Mouse (Mus musculus) frontal cortex, postnatal 10 days (tissue): ENCODE results near the gene Cfp.

Experiments used
- DNase-seq, 2 experiments: peaks; one replicate each; pipeline ENCODE4 v3.0.0; 2022; ENCODE audit warnings: low spot score in 2 of 2, mixed read lengths in 1 of 2

Cfp gene

GRCm38 (mm10) chrX:20931364-20931763 lies at the start of gene Cfp:
Gene Cfp, minus strand, starts transcription at chrX:20931555.
- no peak for DNase-seq

DNA sequence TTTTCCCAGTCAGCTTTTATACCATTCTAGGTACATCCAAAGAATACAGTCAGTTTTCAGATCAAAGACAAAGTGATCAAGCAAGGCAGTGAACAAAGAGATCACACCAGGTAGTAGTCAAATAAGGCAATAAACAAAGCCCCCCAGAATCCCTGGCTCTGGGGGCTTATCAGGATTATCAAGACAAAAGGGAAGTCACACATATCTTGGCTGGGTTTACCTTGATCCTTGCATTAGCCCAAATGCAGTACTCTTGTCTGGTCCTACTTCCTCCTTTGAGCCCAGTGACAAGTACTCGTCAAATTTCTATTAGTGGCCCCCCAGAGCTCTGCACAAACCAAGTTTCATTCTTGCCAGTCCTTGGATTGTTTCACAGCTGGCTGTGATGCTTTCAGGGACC lies 49.5 kb upstream of the Cfp start:
- DNase-seq = no peak

GRCm38 (mm10) chrX:20961477-20962378 lies 30.4 kb upstream of the Cfp start, which contains the start of gene Uxt:
Gene Uxt, minus strand, starts transcription at chrX:20962017.
- peak; percentile 84 to 86 for DNase-seq

GRCm38 (mm10) chrX:20950191-20950880 lies 19.0 kb upstream of the Cfp start, which contains the start of gene Elk1:
Gene Elk1, minus strand, starts transcription at chrX:20950608.
- peak; percentile 77 to 90 for DNase-seq

- DNase-seq = peak in 1 of 2 experiments; percentile 38
These were observed 14.7 kb upstream of the Cfp start for GRCm38 (mm10) chrX:20946055-20946454.

- DNase-seq = no peak
These were observed 608 bp upstream of the Cfp start for GRCm38 (mm10) chrX:20931963-20932362.

DNA sequence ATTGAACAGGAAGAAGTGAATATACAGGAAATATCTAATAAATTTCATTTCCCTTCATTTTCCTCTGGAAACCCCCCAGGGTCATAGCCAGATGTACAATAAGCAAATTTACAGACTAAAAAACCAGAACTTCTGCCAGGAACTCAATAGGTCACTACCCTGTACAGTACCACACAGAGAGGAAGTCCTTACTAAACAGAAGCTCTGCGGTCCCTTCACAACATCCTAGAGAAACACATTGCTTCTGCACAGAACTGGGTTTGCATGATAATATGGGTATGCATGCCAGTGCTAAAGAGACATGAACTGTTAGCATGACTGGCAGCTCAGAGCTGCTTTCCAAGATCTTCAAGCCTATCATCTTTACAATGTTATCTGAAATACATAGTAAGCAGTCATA lies 1.5 kb downstream of the Cfp start:
- DNase-seq = no peak

- no peak for DNase-seq
These were observed 6.4 kb downstream of the Cfp start for GRCm38 (mm10) chrX:20924976-20925375.

DNA sequence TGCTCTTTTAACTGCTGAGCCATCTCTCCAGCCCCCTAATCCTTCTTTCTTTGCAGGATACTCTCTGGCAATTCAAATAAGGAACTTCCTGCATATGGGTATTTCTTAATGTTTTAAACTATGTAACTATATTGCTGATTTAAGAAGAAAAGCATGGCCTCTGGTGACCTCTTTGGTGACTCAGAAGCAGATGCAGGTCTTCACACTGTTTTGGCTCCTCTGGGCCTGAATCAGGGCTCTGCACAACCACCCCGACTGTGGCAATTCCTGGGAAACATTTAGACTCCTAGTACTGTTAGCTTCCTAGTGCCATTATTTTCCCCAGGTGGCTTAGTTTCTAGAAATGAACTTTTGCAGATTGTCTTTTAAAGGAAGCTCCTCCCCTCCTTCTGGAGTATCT lies 7.8 kb downstream of the Cfp start:
- no peak for DNase-seq

DNA sequence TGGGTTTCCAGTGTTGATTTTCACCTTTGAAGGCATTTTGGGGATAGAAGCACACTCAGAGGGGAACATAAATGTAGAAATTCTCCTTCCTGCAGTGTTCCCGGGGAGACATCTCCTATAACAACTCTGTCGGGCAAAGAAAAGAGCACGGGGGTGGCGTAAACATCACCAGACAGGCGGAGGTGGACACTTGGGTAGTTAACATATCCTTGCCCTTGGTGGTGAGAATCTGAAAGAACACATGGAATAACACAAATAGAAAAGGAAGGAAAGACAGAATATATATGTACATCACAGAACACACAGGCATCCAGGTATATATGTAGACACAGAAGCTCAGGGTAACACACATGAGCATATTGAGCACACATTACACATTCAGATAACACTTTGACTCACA lies 10.0 kb downstream of the Cfp start:
- DNase-seq = peak in 1 of 2 experiments; percentile 21

GRCm38 (mm10) chrX:20920844-20921364 lies 10.5 kb downstream of the Cfp start, which contains the start of gene Syn1:
Gene Syn1, minus strand, starts transcription at chrX:20921004.
- peak; percentile 79 to 83 for DNase-seq

DNA sequence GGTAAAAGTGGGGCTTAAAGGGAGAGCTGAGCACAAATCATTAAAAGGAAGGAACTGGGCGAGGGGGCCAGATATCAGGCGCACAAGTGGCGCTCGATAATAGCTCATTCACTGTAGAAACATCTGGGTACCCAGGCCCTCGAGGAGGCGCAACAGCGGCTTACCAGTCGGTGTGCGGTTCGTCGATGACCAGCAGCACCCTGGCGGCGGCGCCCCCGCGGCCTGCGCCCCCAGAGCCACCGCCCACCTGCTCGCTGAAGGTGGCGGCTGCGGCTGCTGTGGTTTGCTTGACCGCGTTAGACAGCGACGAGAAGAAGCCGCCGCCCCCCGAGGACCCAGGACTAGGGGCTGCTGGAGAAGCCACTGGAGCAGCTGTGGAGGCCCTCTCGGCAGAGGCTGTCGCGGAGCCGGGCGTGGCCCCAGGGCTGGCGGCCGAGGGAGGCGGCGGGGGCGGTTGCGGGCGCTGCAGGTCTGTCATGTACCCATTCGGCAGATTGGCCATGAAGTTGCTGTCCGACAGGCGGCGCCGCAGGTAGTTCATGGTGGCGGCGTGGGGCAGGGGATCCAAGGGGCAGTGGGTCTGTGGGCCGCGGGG lies 11.0 kb downstream of the Cfp start:
- peak in 1 of 2 experiments; percentile 17 for DNase-seq

DNA sequence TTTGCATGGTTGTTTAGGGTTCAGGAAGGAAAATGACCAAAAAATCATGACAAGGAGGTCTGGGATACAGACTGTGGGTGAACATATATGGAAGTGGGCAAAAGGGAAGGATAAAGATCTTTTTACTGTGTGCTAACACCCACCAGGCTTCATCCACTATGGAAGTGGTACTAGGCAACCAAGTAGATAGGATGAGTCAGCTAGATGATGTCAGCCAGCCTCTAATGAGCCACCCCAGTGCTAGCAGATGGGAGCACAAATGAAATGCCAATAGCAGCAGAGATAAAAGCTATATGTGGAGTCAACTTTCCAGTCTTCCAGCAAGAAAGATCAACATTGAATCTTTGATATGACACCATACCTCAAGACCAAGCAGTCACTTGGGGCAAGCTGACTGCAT lies 16.3 kb downstream of the Cfp start:
- no peak for DNase-seq

- DNase-seq = no peak
These were observed 17.6 kb downstream of the Cfp start for GRCm38 (mm10) chrX:20913726-20914125.

GRCm38 (mm10) chrX:20910074-20910473 lies 21.3 kb downstream of the Cfp start:
- DNase-seq = no peak
